Comparison of ENCODE assay signal across 9 mouse cellular contexts in the genomic region with DNA sequence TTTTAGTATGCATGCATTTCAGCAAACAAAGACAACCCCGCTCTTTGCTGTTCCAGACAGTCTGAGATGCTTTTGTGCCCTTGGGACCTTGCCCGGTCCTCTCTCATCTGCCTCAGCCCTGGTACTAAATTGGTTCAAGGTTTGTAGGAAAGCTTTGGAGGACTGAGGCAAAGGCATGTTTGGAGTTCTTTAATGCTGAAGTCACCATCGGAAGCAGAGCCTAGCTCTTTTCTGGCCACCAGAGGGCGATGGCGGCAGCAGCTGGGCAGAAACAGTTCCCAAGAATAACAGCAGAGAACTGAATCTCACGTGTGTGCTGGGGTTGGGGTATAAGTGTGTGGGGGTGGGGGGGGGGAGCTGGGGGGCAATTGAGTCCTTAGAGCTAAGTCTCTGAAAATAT. TPM values are rescaled to one million over a fixed set of nuclear protein-coding genes. Genes with fewer than 3 reads are reported as not detected.
DNase-seq lines count a peak whose midpoint lies in the region; TF ChIP-seq lines count a peak whose summit lies in the region.
"Had no signal": no experiment of that assay in that cellular context is flagged by ENCODE, and none has a peak within 500 bp of the region (broad histone marks: within the 10 kb centered on the region; RNA-seq: fewer than 3 reads in every experiment).

No protein-coding gene starts in this region.

- peak; percentile 72 for TF ChIP-seq CTCF in E14TG2a.4 (conservative IDR thresholded peaks at IDR 0.05; ENCODE audit: low read length)
- TF ChIP-seq CTCF in cerebellum, adult 2 months (IDR thresholded peaks at IDR 0.05; ENCODE audit: borderline replicate concordance, insufficient read depth, low read depth, low read length), result peak; percentile 93
- peak; percentile 93 for TF ChIP-seq CTCF in lung, adult 2 months (IDR thresholded peaks at IDR 0.05; ENCODE audit: insufficient read depth, low read length)

- DNase-seq in 3134 (ENCODE audit: extremely low read depth, insufficient read length, low spot score), result peak; percentile 29
- DNase-seq in cerebellum, adult 2 months, result peak; percentile 75 to 82
- DNase-seq in frontal cortex, postnatal 10 days (ENCODE audit: low spot score in 2 of 2), result peak; percentile 37 to 68
- DNase-seq in kidney, postnatal 10 days, result peak; percentile 89
- peak; percentile 66 for DNase-seq in lung, adult 2 months
- DNase-seq in spleen, postnatal 36 days (ENCODE audit: low spot score in 2 of 2), result peak; percentile 12 to 23
- no peak for DNase-seq in c-Kit-positive CD71-positive TER-119-positive erythroid progenitor cells, embryonic 14.5 days (ENCODE audit: low spot score)

- no peak for TF ChIP-seq POLR2A in cerebellum, adult 2 months (IDR thresholded peaks at IDR 0.05; ENCODE audit: borderline replicate concordance, insufficient read depth, low read length)
- TF ChIP-seq POLR2A in lung, adult 2 months (IDR thresholded peaks at IDR 0.05; ENCODE audit: borderline replicate concordance, extremely low read depth, low read depth, low read length), result no peak

- H3K27me3 ChIP-seq in E14TG2a.4 (ENCODE audit: insufficient read depth, low read length), result peaks cover 47% of the 10 kb centered on the region
- H3K27me3 ChIP-seq in cerebellum, adult 2 months (ENCODE audit: control insufficient read depth, insufficient read depth, low read length), result no peaks in the 10 kb centered on the region

- H3K9me3 ChIP-seq in E14TG2a.4 (ENCODE audit: low read length), result no peaks in the 10 kb centered on the region
- H3K9me3 ChIP-seq: hindbrain, embryonic 15.5 days had no signal

- 17% methylated on average over 6 of the region's 6 CpGs for WGBS in cerebellum, adult 2 months
- WGBS in lung, adult 2 months, result 14% methylated on average over 6 of the region's 6 CpGs

- H3K4me1 ChIP-seq in E14TG2a.4 (replicated peaks; ENCODE audit: low read depth, low read length), result peaks cover 21% of the 10 kb centered on the region
- peaks cover 3% of the 10 kb centered on the region for H3K4me1 ChIP-seq in cerebellum, adult 2 months (ENCODE audit: control insufficient read depth, insufficient read depth, low read length)
- H3K4me1 ChIP-seq in lung, adult 2 months (ENCODE audit: control insufficient read depth, insufficient read depth, low read length), result peaks cover 2% of the 10 kb centered on the region

- no peak overlapping the region for H3K27ac ChIP-seq in cerebellum, adult 2 months (ENCODE audit: insufficient read depth, low read length)
- H3K27ac ChIP-seq: hindbrain, embryonic 15.5 days had no signal

- no peaks in the 10 kb centered on the region for H3K36me3 ChIP-seq in E14TG2a.4 (ENCODE audit: insufficient read depth, low read length)
- H3K36me3 ChIP-seq: hindbrain, embryonic 15.5 days had no signal

- H3K4me3 ChIP-seq in E14TG2a.4 (replicated peaks; ENCODE audit: low read length), result no peak overlapping the region
- H3K4me3 ChIP-seq in cerebellum, adult 2 months (replicated peaks; ENCODE audit: insufficient read depth, low read depth, low read length), result no peak overlapping the region
- H3K4me3 ChIP-seq in lung, adult 2 months (replicated peaks; ENCODE audit: extremely low read depth, low read depth, low read length), result no peak overlapping the region
- H3K4me3 ChIP-seq: hindbrain, embryonic 15.5 days had no signal

RNA-seq across cellular contexts. Expression of a gene that starts 1.7 kb away (rescaled TPM):
- 10.0 and 12.7 TPM in 2 replicates for polyA plus RNA-seq in cerebellum, adult 2 months (2012; rRNA removed)
- polyA plus RNA-seq in lung, adult 2 months (2012; rRNA removed), result 69.7 and 72.5 TPM in 2 replicates
